Mouse (Mus musculus) limb, embryonic 10.5 days (tissue): ENCODE measurements around the gene Rnf144b. TPM values are rescaled to one million over a fixed set of nuclear protein-coding genes. Genes with fewer than 3 reads are reported as not detected.

Source experiments
- DNase-seq: peaks from one replicate; pipeline ENCODE4 v3.0.0-alpha.2; 2017; ENCODE audit warnings: low spot score
- H3K27ac ChIP-seq: fragments of 300-500 bp; sonication (generic); 2 replicates; pipeline ENCODE4 v1.5.1; 2016; ENCODE audit warnings: mild to moderate bottlenecking
- H3K27me3 ChIP-seq: fragments of 300-500 bp; sonication (generic); 2 replicates; pipeline ENCODE4 v1.6.1; 2016; ENCODE audit warnings: low read depth, mild to moderate bottlenecking; ENCODE audit not compliant: poor library complexity, severe bottlenecking
- H3K36me3 ChIP-seq: fragments of 300-500 bp; sonication (generic); 2 replicates; pipeline ENCODE4 v1.6.1; 2016; ENCODE audit warnings: mild to moderate bottlenecking, moderate library complexity
- H3K4me1 ChIP-seq: fragments of 300-500 bp; sonication (generic); 2 replicates; pipeline ENCODE4 v1.6.1; 2016
- H3K4me3 ChIP-seq: fragments of 300-500 bp; sonication (generic); 2 replicates; pipeline ENCODE4 v1.5.1; 2016; ENCODE audit warnings: mild to moderate bottlenecking, moderate library complexity
- H3K9me3 ChIP-seq: fragments of 300-500 bp; sonication (generic); replicated peaks from 2 replicates; pipeline ENCODE4 v1.6.1; 2016; ENCODE audit warnings: mild to moderate bottlenecking
- WGBS: fragments of 180-500 bp; shearing (Covaris S2); methylation state at CpG from one replicate; pipeline ENCODE4 v1.1.7; 2016; 5-methylcytosine and 5-hydroxymethylcytosine counted together
- polyA plus RNA-seq: library from polyadenylated mRNA; unstranded; fragments of >200 nt; fragmentation: Nextera tagmentation; extraction: Ambion mirVana; gene quantifications from 2 replicates; pipeline ENCODE4 v1.2.1, GENCODE M21; 2016

Rnf144b gene
- polyA plus RNA-seq, 1 experiment from 2014 or later = 0.61 TPM

- Histone ChIP-seq H3K4me3 (no peak overlapping the region), H3K4me1 (no peaks in the 10 kb centered on the region), H3K27me3 (no peaks in the 10 kb centered on the region), H3K27ac (no peak overlapping the region), H3K9me3 (no peaks in the 10 kb centered on the region), H3K36me3 (no peaks in the 10 kb centered on the region)
- no peak for DNase-seq
- 93% methylated on average over 7 of the region's 7 CpGs for WGBS
Observed at GRCm38 (mm10) chr13:47134836-47135235, 12.4 kb downstream of the Rnf144b start.

DNA sequence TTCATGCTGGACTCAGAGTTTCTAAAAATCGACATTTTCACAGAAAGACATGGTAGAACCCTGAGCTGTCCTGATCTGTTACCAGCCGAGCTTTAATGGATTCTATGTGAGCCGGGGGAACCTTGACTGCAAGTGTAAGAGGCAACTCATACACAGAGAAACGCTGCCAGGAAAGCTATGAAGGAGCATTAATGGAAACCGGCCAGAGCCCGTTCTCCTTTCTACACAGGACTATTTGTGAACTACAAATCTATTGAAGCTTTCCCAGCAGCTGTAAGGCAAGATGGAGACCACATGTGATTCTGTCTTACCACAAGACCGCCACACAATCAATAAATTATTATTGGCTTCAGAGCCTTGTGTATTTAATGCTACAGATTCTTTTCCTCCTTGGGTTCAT lies 13.3 kb downstream of the Rnf144b start:
- Histone ChIP-seq H3K9me3 (no peaks in the 10 kb centered on the region), H3K36me3 (no peaks in the 10 kb centered on the region), H3K27me3 (no peaks in the 10 kb centered on the region), H3K4me1 (no peaks in the 10 kb centered on the region), H3K4me3 (no peak overlapping the region), H3K27ac (no peak overlapping the region)
- no peak for DNase-seq
- WGBS = 88% methylated on average over 7 of the region's 7 CpGs

DNA sequence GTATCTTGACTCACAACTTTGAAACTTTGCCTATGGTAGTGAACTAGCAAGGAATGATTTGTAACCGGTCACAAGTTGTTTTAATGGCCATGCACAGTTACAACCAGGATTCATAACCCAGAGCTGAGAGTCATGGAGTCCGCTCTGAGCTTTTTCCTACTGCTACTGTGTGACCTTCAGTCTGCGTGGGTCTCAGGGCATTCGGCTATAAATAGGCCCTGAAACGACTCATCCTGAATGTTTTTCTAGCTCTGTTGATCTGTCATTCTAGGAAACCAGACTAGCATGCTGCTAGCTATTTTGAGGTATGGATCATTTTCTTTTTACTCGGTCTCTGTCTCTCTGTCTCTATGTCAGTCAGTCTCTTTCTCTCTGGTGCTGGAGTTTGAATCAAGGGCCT lies 20.3 kb downstream of the Rnf144b start:
- Histone ChIP-seq H3K36me3 (no peaks in the 10 kb centered on the region), H3K9me3 (no peaks in the 10 kb centered on the region), H3K27me3 (no peaks in the 10 kb centered on the region), H3K4me1 (no peaks in the 10 kb centered on the region), H3K4me3 (no peak overlapping the region), H3K27ac (no peak overlapping the region)
- WGBS = 84% methylated on average over 6 of the region's 6 CpGs
- no peak for DNase-seq

DNA sequence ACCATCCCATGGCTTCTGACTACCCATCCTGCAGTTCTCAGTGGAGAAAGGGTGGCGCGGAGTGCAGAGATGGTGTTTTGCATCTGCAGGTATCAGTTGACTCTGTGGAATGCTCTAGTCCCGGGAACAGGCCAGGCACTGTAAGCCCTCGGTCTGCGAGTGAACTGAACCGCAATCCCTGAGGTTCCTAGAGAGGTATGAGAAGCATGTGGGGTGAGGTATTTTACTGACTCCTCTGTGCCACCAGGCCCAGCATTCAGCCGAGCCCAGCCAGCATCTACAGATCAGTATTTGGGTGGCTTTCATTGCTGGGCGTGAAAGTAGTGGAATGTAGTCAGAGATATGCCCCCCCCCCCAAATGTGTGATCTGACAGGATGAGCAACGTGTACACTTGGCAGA lies 23.5 kb downstream of the Rnf144b start:
- 74% methylated on average over 9 of the region's 9 CpGs for WGBS
- H3K4me3 ChIP-seq = no peak overlapping the region

DNA sequence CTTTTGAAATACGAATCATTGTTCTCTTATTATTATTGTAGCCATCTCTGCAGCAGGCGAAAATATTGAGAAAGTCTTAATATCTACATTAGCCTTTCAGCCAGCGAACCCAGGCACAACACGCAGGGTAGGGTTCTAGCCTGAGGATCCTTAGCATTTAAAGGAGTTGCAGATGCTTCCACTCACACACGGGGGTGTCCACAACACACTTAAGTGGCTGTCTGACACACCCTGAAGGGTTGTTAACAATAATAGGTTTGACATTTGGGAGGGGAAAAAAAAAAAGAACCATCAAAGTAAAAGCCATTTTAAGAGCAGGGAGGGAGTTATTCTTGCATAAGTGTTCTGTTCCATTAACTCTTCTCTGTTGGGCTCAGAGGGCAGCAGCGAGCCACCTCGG lies 23.9 kb downstream of the Rnf144b start:
- H3K27ac ChIP-seq = no peak overlapping the region
- H3K4me3 ChIP-seq = no peak overlapping the region
- WGBS = 75% methylated on average over 7 of the region's 7 CpGs
- no peak for DNase-seq
- H3K27me3 ChIP-seq = no peaks in the 10 kb centered on the region
- H3K4me1 ChIP-seq = peaks cover 8% of the 10 kb centered on the region
- no peaks in the 10 kb centered on the region for H3K36me3 ChIP-seq
- no peaks in the 10 kb centered on the region for H3K9me3 ChIP-seq

More for the DNA sequence above, 23.5 kb downstream of the Rnf144b start:
- Histone ChIP-seq H3K27ac (no peak overlapping the region), H3K9me3 (no peaks in the 10 kb centered on the region), H3K36me3 (no peaks in the 10 kb centered on the region), H3K4me1 (peaks cover 8% of the 10 kb centered on the region), H3K27me3 (no peaks in the 10 kb centered on the region)
- DNase-seq = no peak

- no peak for DNase-seq
- no peaks in the 10 kb centered on the region for H3K9me3 ChIP-seq
- WGBS = 60% methylated on average over 11 of the region's 11 CpGs
- no peaks in the 10 kb centered on the region for H3K36me3 ChIP-seq
- no peak overlapping the region for H3K27ac ChIP-seq
- H3K4me1 ChIP-seq = peaks cover 20% of the 10 kb centered on the region
- H3K27me3 ChIP-seq = no peaks in the 10 kb centered on the region
- H3K4me3 ChIP-seq = no peak overlapping the region
Observed at GRCm38 (mm10) chr13:47148573-47148972, 26.1 kb downstream of the Rnf144b start.

- 91% methylated on average over 10 of the region's 10 CpGs for WGBS
- DNase-seq = no peak
Observed at GRCm38 (mm10) chr13:47149993-47150392, 27.5 kb downstream of the Rnf144b start.

DNA sequence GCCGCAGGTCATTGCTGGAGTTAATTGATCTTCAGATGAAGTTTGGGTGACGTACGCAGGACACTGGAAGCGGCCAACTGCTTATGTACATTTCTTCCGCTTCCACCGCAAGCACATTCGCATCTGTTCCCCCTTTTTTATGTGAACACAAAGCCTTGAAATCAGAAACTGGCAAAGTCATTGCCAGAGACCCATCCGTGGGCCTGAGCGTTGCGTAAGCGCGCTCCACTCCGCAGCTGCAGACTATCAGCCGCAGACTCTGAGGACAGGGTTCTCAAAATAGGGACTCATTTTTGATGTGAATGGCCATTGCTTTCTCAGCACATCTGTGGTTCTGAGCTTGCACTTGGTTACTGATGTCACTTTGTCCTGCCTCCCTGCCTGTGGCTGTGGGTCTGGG lies 28.6 kb downstream of the Rnf144b start:
- Histone ChIP-seq H3K27ac (no peak overlapping the region), H3K4me1 (peaks cover 32% of the 10 kb centered on the region), H3K9me3 (no peaks in the 10 kb centered on the region), H3K4me3 (no peak overlapping the region), H3K27me3 (no peaks in the 10 kb centered on the region), H3K36me3 (no peaks in the 10 kb centered on the region)
- WGBS = 96% methylated on average over 14 of the region's 14 CpGs
- DNase-seq = no peak

More at GRCm38 (mm10) chr13:47149993-47150392, 27.5 kb downstream of the Rnf144b start:
- Histone ChIP-seq H3K27me3 (no peaks in the 10 kb centered on the region), H3K27ac (no peak overlapping the region), H3K9me3 (no peaks in the 10 kb centered on the region), H3K4me3 (no peak overlapping the region), H3K36me3 (no peaks in the 10 kb centered on the region), H3K4me1 (peaks cover 32% of the 10 kb centered on the region)

- Histone ChIP-seq H3K4me1 (peaks cover 36% of the 10 kb centered on the region), H3K36me3 (no peaks in the 10 kb centered on the region), H3K4me3 (no peak overlapping the region), H3K27ac (no peak overlapping the region), H3K9me3 (no peaks in the 10 kb centered on the region), H3K27me3 (no peaks in the 10 kb centered on the region)
- 34% methylated on average over 7 of the region's 7 CpGs for WGBS
- DNase-seq = no peak
Observed at GRCm38 (mm10) chr13:47152390-47152789, 29.9 kb downstream of the Rnf144b start.

DNA sequence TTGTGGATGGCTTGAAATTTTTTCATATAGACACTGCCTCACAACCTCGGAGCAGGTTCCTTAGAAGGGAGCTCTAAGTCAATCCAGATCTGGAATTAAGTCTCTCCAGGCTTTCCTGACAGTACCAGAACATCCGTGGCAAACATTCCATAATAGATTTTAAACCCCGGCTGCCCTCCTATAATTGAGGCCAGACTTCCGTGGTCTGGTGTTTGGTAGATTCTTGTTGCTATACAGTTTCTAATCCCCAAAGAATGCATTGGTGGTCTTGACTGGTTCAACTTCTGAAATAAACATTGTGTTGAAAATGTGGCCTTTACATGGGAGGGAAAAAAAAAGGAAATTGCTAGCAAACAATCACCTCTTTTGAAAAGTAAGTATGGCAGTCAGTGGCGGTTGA lies 30.8 kb downstream of the Rnf144b start:
- WGBS = 60% methylated on average over 5 of the region's 5 CpGs
- no peak overlapping the region for H3K27ac ChIP-seq

GRCm38 (mm10) chr13:47154866-47155265 lies 32.4 kb downstream of the Rnf144b start:
- peak overlapping the region; percentile 46; the same call in 1 of the 2 replicates for H3K27ac ChIP-seq
- 79% methylated on average over 4 of the region's 4 CpGs for WGBS

More for the DNA sequence above, 30.8 kb downstream of the Rnf144b start:
- no peaks in the 10 kb centered on the region for H3K36me3 ChIP-seq
- H3K27me3 ChIP-seq = no peaks in the 10 kb centered on the region
- no peak for DNase-seq
- H3K9me3 ChIP-seq = no peaks in the 10 kb centered on the region
- peaks cover 33% of the 10 kb centered on the region for H3K4me1 ChIP-seq
- H3K4me3 ChIP-seq = no peak overlapping the region

DNA sequence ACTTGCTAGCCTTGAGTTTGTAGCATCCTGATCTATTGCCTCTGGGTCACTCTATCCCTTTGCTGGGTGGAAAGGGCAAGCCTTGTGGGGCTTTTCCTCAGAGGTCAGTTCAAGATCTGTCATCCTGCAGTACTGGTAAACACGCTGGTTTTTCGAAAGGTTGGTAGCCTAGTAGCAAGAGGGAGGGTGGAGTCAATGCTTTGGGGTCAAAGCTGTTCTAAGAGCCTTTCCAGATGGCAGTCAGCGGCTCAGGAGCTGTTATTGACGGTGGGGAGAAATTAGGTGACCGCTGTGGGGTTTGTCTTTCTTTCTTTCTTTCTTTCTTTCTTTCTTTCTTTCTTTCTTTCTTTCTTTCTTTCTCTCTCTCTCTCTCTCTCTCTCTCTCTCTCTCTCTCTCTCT lies 34.4 kb downstream of the Rnf144b start:
- H3K4me3 ChIP-seq = no peak overlapping the region
- no peaks in the 10 kb centered on the region for H3K27me3 ChIP-seq
- WGBS = 37% methylated on average over 5 of the region's 5 CpGs
- H3K27ac ChIP-seq = no peak overlapping the region
- H3K36me3 ChIP-seq = no peaks in the 10 kb centered on the region
- H3K9me3 ChIP-seq = no peaks in the 10 kb centered on the region
- DNase-seq = no peak
- H3K4me1 ChIP-seq = peaks cover 28% of the 10 kb centered on the region

More at GRCm38 (mm10) chr13:47154866-47155265, 32.4 kb downstream of the Rnf144b start:
- Histone ChIP-seq H3K27me3 (no peaks in the 10 kb centered on the region), H3K36me3 (no peaks in the 10 kb centered on the region), H3K4me3 (no peak overlapping the region), H3K9me3 (no peaks in the 10 kb centered on the region), H3K4me1 (peaks cover 28% of the 10 kb centered on the region)
- no peak for DNase-seq

DNA sequence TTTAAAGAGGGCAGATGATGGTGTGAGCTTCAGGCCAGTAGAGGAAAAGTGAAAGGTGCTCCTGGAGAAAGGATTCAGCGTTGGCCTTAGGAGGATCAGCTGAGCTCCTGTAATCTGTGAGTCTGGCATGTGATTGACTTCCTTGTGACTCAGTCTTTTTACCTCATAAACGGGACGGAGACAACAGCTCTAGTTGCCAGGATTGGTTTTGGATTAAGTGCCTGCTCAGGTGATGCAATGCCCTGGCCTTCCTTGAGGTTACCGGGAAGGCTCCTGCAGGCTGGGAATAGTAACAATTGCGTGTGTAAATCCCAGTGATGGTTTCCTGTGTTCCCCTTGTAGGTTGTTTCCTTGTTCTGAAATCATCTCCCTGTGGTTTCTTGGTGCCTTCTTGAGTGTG lies 39.5 kb downstream of the Rnf144b start:
- no peaks in the 10 kb centered on the region for H3K27me3 ChIP-seq
- no peak for DNase-seq
- H3K4me3 ChIP-seq = no peak overlapping the region
- H3K9me3 ChIP-seq = no peaks in the 10 kb centered on the region
- no peak overlapping the region for H3K27ac ChIP-seq
- H3K4me1 ChIP-seq = no peaks in the 10 kb centered on the region; the same call in 1 of the 2 replicates
- H3K36me3 ChIP-seq = no peaks in the 10 kb centered on the region
- 92% methylated on average over 5 of the region's 5 CpGs for WGBS

- WGBS = 85% methylated on average over 5 of the region's 5 CpGs
- no peak overlapping the region for H3K4me3 ChIP-seq
- no peaks in the 10 kb centered on the region for H3K27me3 ChIP-seq
- no peaks in the 10 kb centered on the region for H3K9me3 ChIP-seq
- H3K27ac ChIP-seq = no peak overlapping the region
- no peaks in the 10 kb centered on the region for H3K36me3 ChIP-seq
- H3K4me1 ChIP-seq = no peaks in the 10 kb centered on the region; the same call in 1 of the 2 replicates
- no peak for DNase-seq
Observed at GRCm38 (mm10) chr13:47164732-47165131, 42.3 kb downstream of the Rnf144b start.
